29 mouse cellular contexts compared by ENCODE assay signal in genomic region chr4:107182796-107183195, GRCm38 (mm10). TPM values are rescaled to one million over a fixed set of nuclear protein-coding genes. Genes with fewer than 3 reads are reported as not detected.
DNase-seq lines count a peak whose midpoint lies in the region; ATAC-seq lines count a peak whose summit lies in the region.
"Had no signal": no experiment of that assay in that cellular context is flagged by ENCODE, and none has a peak within 500 bp of the region (broad histone marks: within the 10 kb centered on the region; RNA-seq: fewer than 3 reads in every experiment).

No protein-coding gene starts in this region.

- H3K4me2 ChIP-seq in embryonic facial prominence, embryonic 12.5 days (replicated peaks), result no peak overlapping the region
- H3K4me2 ChIP-seq in liver, embryonic 16.5 days (ENCODE audit: low read depth, low read length), result peak overlapping the region; percentile 10; the same call in 1 of the 2 replicates
- H3K4me2 ChIP-seq: hindbrain, embryonic 14.5 days; limb, embryonic 13.5 days; lung, embryonic 14.5 days; midbrain, embryonic 13.5 days had no signal

- peak overlapping the region; percentile 41; the same call in 1 of the 2 replicates for H3K27ac ChIP-seq in embryonic facial prominence, embryonic 12.5 days
- H3K27ac ChIP-seq in embryonic facial prominence, embryonic 10.5 days (replicated peaks), result no peak overlapping the region
- H3K27ac ChIP-seq in liver, embryonic 16.5 days (ENCODE audit: low read length), result peak overlapping the region; percentile 82
- H3K27ac ChIP-seq: forebrain, embryonic 10.5 days; heart, adult 2 months; hindbrain, embryonic 14.5 days; limb, embryonic 13.5 days; midbrain, embryonic 13.5 days had no signal

- DNase-seq in embryonic facial prominence, embryonic 10.5 days (ENCODE audit: low spot score), result no peak
- DNase-seq in c-Kit-positive CD71-positive TER-119-negative erythroid progenitor cells, embryonic 14.5 days (ENCODE audit: low read depth), result peak; percentile 38
- peak; percentile 15 for DNase-seq in liver
- no peak for DNase-seq in retina, postnatal 1 day
- no peak for DNase-seq in embryo, embryonic 10.5 days (ENCODE audit: low spot score)
- no peak for DNase-seq in testis, postnatal 10 days (ENCODE audit: low spot score)
- DNase-seq: adrenal gland, postnatal 14 days; cerebellum, adult 9-10 months; gastrocnemius, postnatal 25 days; heart, adult 2 months; heart, postnatal 36 days; kidney, adult 8-10 months; kidney, postnatal 10 days; lung, embryonic 14.5 days; lung, postnatal 36 days; right cerebral cortex, postnatal 25 days; spleen, adult 18-20 months; thymus, postnatal 25 days had no signal

- H3K9me3 ChIP-seq in embryonic facial prominence, embryonic 12.5 days, result no peaks in the 10 kb centered on the region
- no peaks in the 10 kb centered on the region for H3K9me3 ChIP-seq in embryonic facial prominence, embryonic 10.5 days
- H3K9me3 ChIP-seq in liver, embryonic 16.5 days (replicated peaks; ENCODE audit: control insufficient read depth, low read length), result no peaks in the 10 kb centered on the region
- H3K9me3 ChIP-seq: forebrain, embryonic 10.5 days; limb, embryonic 13.5 days; midbrain, embryonic 13.5 days had no signal

- H3K36me3 ChIP-seq in embryonic facial prominence, embryonic 12.5 days, result peaks cover 15% of the 10 kb centered on the region
- H3K36me3 ChIP-seq in embryonic facial prominence, embryonic 10.5 days (replicated peaks), result peaks cover 21% of the 10 kb centered on the region
- H3K36me3 ChIP-seq in liver, embryonic 16.5 days (ENCODE audit: control insufficient read depth, insufficient read depth), result peaks cover 8% of the 10 kb centered on the region

- H3K27me3 ChIP-seq in embryonic facial prominence, embryonic 12.5 days, result no peaks in the 10 kb centered on the region
- H3K27me3 ChIP-seq in embryonic facial prominence, embryonic 10.5 days (replicated peaks; ENCODE audit: low read depth, poor library complexity, severe bottlenecking), result no peaks in the 10 kb centered on the region
- no peaks in the 10 kb centered on the region for H3K27me3 ChIP-seq in liver, embryonic 16.5 days (ENCODE audit: control insufficient read depth, insufficient read depth, low read depth, low read length)
- H3K27me3 ChIP-seq: limb, embryonic 13.5 days; midbrain, embryonic 13.5 days had no signal

- H3K4me1 ChIP-seq in embryonic facial prominence, embryonic 12.5 days, result peaks cover 31% of the 10 kb centered on the region
- peaks cover 44% of the 10 kb centered on the region for H3K4me1 ChIP-seq in embryonic facial prominence, embryonic 10.5 days
- H3K4me1 ChIP-seq in liver, embryonic 16.5 days (ENCODE audit: control insufficient read depth, low read depth, low read length), result peaks cover 30% of the 10 kb centered on the region

- WGBS in embryonic facial prominence, embryonic 12.5 days, result 50% methylated on average over 2 of the region's 2 CpGs
- 71% methylated on average over 2 of the region's 2 CpGs for WGBS in embryonic facial prominence, embryonic 10.5 days
- 23% methylated on average over 2 of the region's 2 CpGs for WGBS in liver, embryonic 16.5 days (ENCODE audit: insufficient replicate concordance)

- H3K9ac ChIP-seq in embryonic facial prominence, embryonic 12.5 days, result no peak overlapping the region
- no peak overlapping the region for H3K9ac ChIP-seq in liver, embryonic 16.5 days (ENCODE audit: low read depth, low read length)
- H3K9ac ChIP-seq: hindbrain, embryonic 14.5 days; limb, embryonic 13.5 days; lung, embryonic 14.5 days; midbrain, embryonic 13.5 days had no signal

- ATAC-seq in embryonic facial prominence, embryonic 12.5 days (ENCODE audit: insufficient number of reproducible peaks, insufficient read depth, low FRiP score, low TSS enrichment), result no peak
- no peak for ATAC-seq in liver, embryonic 16.5 days (ENCODE audit: low read depth)
- ATAC-seq: midbrain, embryonic 13.5 days had no signal

- no peak overlapping the region for H3K4me3 ChIP-seq in embryonic facial prominence, embryonic 12.5 days
- H3K4me3 ChIP-seq in embryonic facial prominence, embryonic 10.5 days, result no peak overlapping the region
- no peak overlapping the region for H3K4me3 ChIP-seq in liver, embryonic 16.5 days (ENCODE audit: low read depth, low read length)
- H3K4me3 ChIP-seq: forebrain, embryonic 10.5 days; heart, adult 2 months; limb, embryonic 13.5 days; midbrain, embryonic 13.5 days had no signal

RNA-seq across cellular contexts. Expression of gene Tceanc2, which starts 3.9 kb away (rescaled TPM):
- polyA plus RNA-seq in embryonic facial prominence, embryonic 12.5 days (2016; fragmentation: Nextera tagmentation; extraction: Ambion mirVana), result 23.1 and 24.7 TPM in 2 replicates
- polyA plus RNA-seq in embryonic facial prominence, embryonic 10.5 days (2016; fragmentation: Nextera tagmentation; extraction: Ambion mirVana), result 20.7 and 42.7 TPM in 2 replicates
- polyA plus RNA-seq in liver, embryonic 16.5 days (2015; fragmentation: Nextera tagmentation; extraction: Ambion mirVana), result 11.7 and 19.8 TPM in 2 replicates

RNA-seq across cellular contexts. Expression of gene Tmem59, which starts 4.6 kb away (rescaled TPM):
- 374 and 383 TPM in 2 replicates for polyA plus RNA-seq in embryonic facial prominence, embryonic 12.5 days (2016; fragmentation: Nextera tagmentation; extraction: Ambion mirVana)
- 266 and 281 TPM in 2 replicates for polyA plus RNA-seq in embryonic facial prominence, embryonic 10.5 days (2016; fragmentation: Nextera tagmentation; extraction: Ambion mirVana)
- 196 and 197 TPM in 2 replicates for polyA plus RNA-seq in liver, embryonic 16.5 days (2015; fragmentation: Nextera tagmentation; extraction: Ambion mirVana)

RNA-seq across cellular contexts. Expression of gene Ldlrad1, which starts 26.2 kb away (rescaled TPM):
- polyA plus RNA-seq in embryonic facial prominence, embryonic 12.5 days (2016; fragmentation: Nextera tagmentation; extraction: Ambion mirVana), result not detected in 2 replicates
- not detected in 2 replicates for polyA plus RNA-seq in embryonic facial prominence, embryonic 10.5 days (2016; fragmentation: Nextera tagmentation; extraction: Ambion mirVana)
- not detected in 2 replicates for polyA plus RNA-seq in liver, embryonic 16.5 days (2015; fragmentation: Nextera tagmentation; extraction: Ambion mirVana)
- polyA plus RNA-seq: brain, embryonic 14.5 days; embryonic facial prominence, embryonic 11.5 days; forebrain, embryonic 10.5 days; heart, embryonic 14.5 days; hindbrain, embryonic 14.5 days; intestine, embryonic 14.5 days; limb, embryonic 13.5 days; lung, embryonic 14.5 days; midbrain, embryonic 13.5 days; neural tube, embryonic 11.5 days had no signal

Comparison
In these comparisons a context has a peak if more than half of its experiments do, and no peak if none do; other contexts are left out.
1. DNase-seq: peak in c-Kit-positive CD71-positive TER-119-negative erythroid progenitor cells, embryonic 14.5 days (single experiment) and liver (single experiment); none in embryonic facial prominence, embryonic 10.5 days (single experiment), retina, postnatal 1 day (single experiment), embryo, embryonic 10.5 days (single experiment) and testis, postnatal 10 days (single experiment).